Mouse (Mus musculus) olfactory bulb, adult 2 months (tissue): ENCODE measurements around the gene Tmem82.

ENCODE experiments used
- CTCF ChIP-seq: fragments of 200-500 bp; IDR thresholded peaks from 2 replicates; pipeline ENCODE4 v1.5.1; 2012; ENCODE audit warnings: low read depth, mild to moderate bottlenecking, low read length, moderate library complexity; ENCODE audit not compliant: insufficient read depth
- POLR2A ChIP-seq: fragments of 200-500 bp; IDR thresholded peaks from 2 replicates; pipeline ENCODE4 v1.6.1; 2012; ENCODE audit warnings: mild to moderate bottlenecking, low read depth, low read length, moderate library complexity; ENCODE audit not compliant: insufficient read depth

- TF ChIP-seq CTCF (no peak), POLR2A (no peak)
Measured at GRCm38 (mm10) chr4:141564660-141565059, 53.8 kb downstream of the Tmem82 start.
